Mouse (Mus musculus) hindbrain, embryonic 13.5 days (tissue): ENCODE measurements around the gene Gm8978. TPM values are rescaled to one million over a fixed set of nuclear protein-coding genes. Genes with fewer than 3 reads are reported as not detected.
"Not testable (repeated sequence)": the region's sequence is repeated elsewhere in the genome, so short reads cannot be mapped to it uniquely, and the experiment has no call there.

ENCODE experiments used
- ATAC-seq: fragments of 200-750 bp; cut with Nextera tagmentation; 2 replicates; pipeline ENCODE4 v1.8.0; 2017; ENCODE audit warnings: moderate TSS enrichment; ENCODE audit not compliant: low FRiP score
- H3K27ac ChIP-seq: fragments of 300-500 bp; sonication (generic); 2 replicates; pipeline ENCODE4 v1.5.1; 2015; ENCODE audit warnings: inconsistent platforms, mild to moderate bottlenecking, moderate library complexity
- H3K27me3 ChIP-seq: fragments of 300-500 bp; sonication (generic); 2 replicates; pipeline ENCODE4 v1.6.1; 2015; ENCODE audit warnings: mild to moderate bottlenecking, inconsistent platforms
- H3K36me3 ChIP-seq: fragments of 300-500 bp; sonication (generic); 2 replicates; pipeline ENCODE4 v1.6.1; 2015; ENCODE audit warnings: mild to moderate bottlenecking, inconsistent platforms
- H3K4me1 ChIP-seq: fragments of 300-500 bp; sonication (generic); replicated peaks from 2 replicates; pipeline ENCODE4 v1.6.1; 2015; ENCODE audit warnings: inconsistent platforms
- H3K4me2 ChIP-seq: fragments of 300-500 bp; sonication (generic); 2 replicates; pipeline ENCODE4 v1.6.1; 2015; ENCODE audit warnings: inconsistent platforms, mild to moderate bottlenecking, moderate library complexity
- H3K4me3 ChIP-seq: fragments of 300-500 bp; sonication (generic); 2 replicates; pipeline ENCODE4 v1.5.1; 2015; ENCODE audit warnings: mild to moderate bottlenecking, inconsistent platforms
- H3K9ac ChIP-seq: fragments of 300-500 bp; sonication (generic); 2 replicates; pipeline ENCODE4 v1.6.1; 2015; ENCODE audit warnings: mild to moderate bottlenecking, inconsistent platforms
- H3K9me3 ChIP-seq: fragments of 300-500 bp; sonication (generic); 2 replicates; pipeline ENCODE4 v1.6.1; 2016; ENCODE audit warnings: inconsistent platforms
- WGBS: fragments of 180-500 bp; shearing (Covaris S2); methylation state at CpG from one replicate; pipeline ENCODE4 v1.1.7; 2015; 5-methylcytosine and 5-hydroxymethylcytosine counted together
- microRNA-seq: library from miRNA; unstranded; fragments of <30 nt; microRNA quantifications from one replicate; pipeline ENCODE4, GENCODE M21; 2016
- polyA plus RNA-seq: library from polyadenylated mRNA; unstranded; fragments of >200 nt; fragmentation: Nextera tagmentation; extraction: Ambion mirVana; gene quantifications from 2 replicates; pipeline ENCODE4 v1.2.1, GENCODE M21; 2015

The Gm8978 gene
- not detected in 2 replicates for polyA plus RNA-seq

GRCm38 (mm10) chr19:33625152-33625551 is at the start of gene Gm8978:
TSS of gene Gm8978 (minus strand) at chr19:33625252.
- not testable (repeated sequence) for H3K4me3 ChIP-seq, ATAC-seq, H3K9ac ChIP-seq, H3K4me2 ChIP-seq, H3K27me3 ChIP-seq, H3K36me3 ChIP-seq, H3K27ac ChIP-seq, H3K9me3 ChIP-seq, H3K4me1 ChIP-seq

GRCm38 (mm10) chr19:33589626-33590302 is 35.3 kb downstream of the Gm8978 start:
- H3K9ac ChIP-seq, result peak overlapping the region; percentile 69
- 6% methylated on average over 10 of the region's 38 CpGs for WGBS
- peak overlapping the region; percentile 64; the same call in 1 of the 2 replicates for H3K27ac ChIP-seq
- H3K9me3 ChIP-seq, H3K4me1 ChIP-seq, H3K27me3 ChIP-seq, H3K36me3 ChIP-seq: not testable (repeated sequence)
- H3K4me3 ChIP-seq, result peak overlapping the region; percentile 42
- peak; percentile 99 for ATAC-seq
- H3K4me2 ChIP-seq, result peak overlapping the region; percentile 48

GRCm38 (mm10) chr19:33568551-33568950 is 56.5 kb downstream of the Gm8978 start:
- WGBS, result 85% methylated on average over 5 of the region's 5 CpGs
- H3K9me3 ChIP-seq, ATAC-seq: not testable (repeated sequence)

More at GRCm38 (mm10) chr19:33568551-33568950, 56.5 kb downstream of the Gm8978 start:
- not testable (repeated sequence) for H3K27ac ChIP-seq, H3K4me2 ChIP-seq, H3K4me1 ChIP-seq, H3K27me3 ChIP-seq, H3K36me3 ChIP-seq, H3K4me3 ChIP-seq, H3K9ac ChIP-seq

Small RNAs within 50 kb of the gene (microRNA-seq; reads per million reads assigned to microRNA genes)
- not detected for gene Gm27440

Other genes with a start within 250 kb of the Gm8978 start
- 10.1 and 11.1 TPM in 2 replicates for gene Rnls, start 233.0 kb downstream of the Gm8978 start, polyA plus RNA-seq
- not detected in 2 replicates for gene Lipo4, start 107.5 kb downstream of the Gm8978 start, polyA plus RNA-seq
- 0.47 and 0.48 TPM in 2 replicates for gene Lipo2, start 126.1 kb upstream of the Gm8978 start, polyA plus RNA-seq
- 13.4 and 14.4 TPM in 2 replicates for gene Lipo3, start 136.7 kb upstream of the Gm8978 start, polyA plus RNA-seq
- not detected in 2 replicates for gene Lipo1, start 162.2 kb upstream of the Gm8978 start, polyA plus RNA-seq